Mouse (Mus musculus) midbrain, embryonic 14.5 days (tissue): ENCODE data around the gene Rnf26. TPM values are rescaled to one million over a fixed set of nuclear protein-coding genes. Genes with fewer than 3 reads are reported as not detected.
A peak's percentile ranks its signal among the peaks of the same experiment; 100 is the strongest.

ENCODE experiments used
- ATAC-seq: fragments of 200-750 bp; cut with Nextera tagmentation; 2 replicates; pipeline ENCODE4 v1.8.0; 2017; ENCODE audit warnings: moderate number of reproducible peaks, moderate library complexity; ENCODE audit not compliant: low FRiP score, low TSS enrichment
- DNase-seq: peaks from one replicate; pipeline ENCODE4 v3.0.0-alpha.2; 2015
- H3K27ac ChIP-seq: fragments of 300-500 bp; sonication (generic); replicated peaks from 2 replicates; pipeline ENCODE4 v1.5.1; 2014; ENCODE audit warnings: mild to moderate bottlenecking, low read depth, low read length, moderate library complexity
- H3K27me3 ChIP-seq: fragments of 300-500 bp; sonication (generic); 2 replicates; pipeline ENCODE4 v1.6.1; 2014; ENCODE audit warnings: low read length, control low read depth, mixed read lengths; ENCODE audit not compliant: control insufficient read depth, insufficient read depth
- H3K36me3 ChIP-seq: fragments of 300-500 bp; sonication (generic); 2 replicates; pipeline ENCODE4 v1.6.1; 2014; ENCODE audit warnings: low read length, control low read depth; ENCODE audit not compliant: control insufficient read depth, insufficient read depth
- H3K4me1 ChIP-seq: fragments of 300-500 bp; sonication (generic); 2 replicates; pipeline ENCODE4 v1.6.1; 2014; ENCODE audit warnings: mild to moderate bottlenecking, antibody characterized with exemption, low read length, control low read depth; ENCODE audit not compliant: control insufficient read depth, insufficient read depth
- H3K4me2 ChIP-seq: fragments of 300-500 bp; sonication (generic); 2 replicates; pipeline ENCODE4 v1.6.1; 2014; ENCODE audit warnings: mild to moderate bottlenecking, low read length, moderate library complexity
- H3K4me3 ChIP-seq: fragments of 300-500 bp; sonication (generic); replicated peaks from 2 replicates; pipeline ENCODE4 v1.5.1; 2014; ENCODE audit warnings: low read depth, low read length
- H3K9ac ChIP-seq: fragments of 300-500 bp; sonication (generic); replicated peaks from 2 replicates; pipeline ENCODE4 v1.6.1; 2014; ENCODE audit warnings: mild to moderate bottlenecking, low read length, moderate library complexity
- H3K9me3 ChIP-seq: fragments of 300-500 bp; sonication (generic); 2 replicates; pipeline ENCODE4 v1.6.1; 2016; ENCODE audit warnings: low read length, control low read depth, mixed read lengths; ENCODE audit not compliant: control insufficient read depth
- WGBS: fragments of 180-500 bp; shearing (Covaris S2); extraction: QIAGEN DNeasy Blood & Tissue Kit; methylation state at CpG from one replicate; pipeline ENCODE4 v1.1.7; 2014; 5-methylcytosine and 5-hydroxymethylcytosine counted together
- polyA plus RNA-seq: library from polyadenylated mRNA; unstranded; fragments of >200 nt; fragmentation: Nextera tagmentation; extraction: Ambion mirVana; gene quantifications from 2 replicates; pipeline ENCODE4 v1.2.1, GENCODE M21; 2014

The Rnf26 gene
- polyA plus RNA-seq, 1 experiment from 2014 or later, result 29.9 TPM

GRCm38 (mm10) chr9:44129633-44130032 is 16.3 kb upstream of the Rnf26 start:
- Histone ChIP-seq H3K9me3 (no peaks in the 10 kb centered on the region), H3K36me3 (no peaks in the 10 kb centered on the region), H3K27me3 (peaks cover 17% of the 10 kb centered on the region), H3K27ac (no peak overlapping the region), H3K4me3 (peak overlapping the region; percentile 29), H3K4me1 (peaks cover 25% of the 10 kb centered on the region), H3K4me2 (peak overlapping the region; percentile 59), H3K9ac (peak overlapping the region; percentile 34)
- WGBS, result 3% methylated on average over 9 of the region's 9 CpGs
- DNase-seq, result no peak
- no peak for ATAC-seq

GRCm38 (mm10) chr9:44127351-44127801 is 14.1 kb upstream of the Rnf26 start:
- H3K36me3 ChIP-seq, result no peaks in the 10 kb centered on the region
- H3K4me3 ChIP-seq, result no peak overlapping the region
- peaks cover 17% of the 10 kb centered on the region for H3K4me1 ChIP-seq
- H3K4me2 ChIP-seq, result no peak overlapping the region
- H3K27ac ChIP-seq, result no peak overlapping the region
- no peaks in the 10 kb centered on the region for H3K9me3 ChIP-seq
- H3K9ac ChIP-seq, result no peak overlapping the region
- DNase-seq (no peak), ATAC-seq (no peak)
- WGBS, result 44% methylated on average over 3 of the region's 3 CpGs
- no peaks in the 10 kb centered on the region for H3K27me3 ChIP-seq

- H3K27ac ChIP-seq, result no peak overlapping the region
- no peaks in the 10 kb centered on the region for H3K9me3 ChIP-seq
- H3K4me2 ChIP-seq, result no peak overlapping the region
- WGBS, result 90% methylated on average over 3 of the region's 3 CpGs
- no peak overlapping the region for H3K4me3 ChIP-seq
- no peaks in the 10 kb centered on the region for H3K27me3 ChIP-seq
- DNase-seq (no peak), ATAC-seq (no peak)
- H3K4me1 ChIP-seq, result peaks cover 17% of the 10 kb centered on the region
- no peaks in the 10 kb centered on the region for H3K36me3 ChIP-seq
- H3K9ac ChIP-seq, result no peak overlapping the region
Measured at GRCm38 (mm10) chr9:44126746-44127145, 13.4 kb upstream of the Rnf26 start.

- Histone ChIP-seq H3K4me1 (peaks cover 13% of the 10 kb centered on the region), H3K9ac (no peak overlapping the region), H3K4me2 (0 out of 2 replicates have a peak overlapping the region, but pooled peaks have one; percentile 13), H3K27ac (no peak overlapping the region), H3K4me3 (no peak overlapping the region), H3K27me3 (no peaks in the 10 kb centered on the region), H3K9me3 (no peaks in the 10 kb centered on the region), H3K36me3 (no peaks in the 10 kb centered on the region)
- DNase-seq (peak; percentile 95), ATAC-seq (no peak)
- WGBS, result 33% methylated on average over 18 of the region's 18 CpGs
Measured at GRCm38 (mm10) chr9:44125546-44126428, 12.5 kb upstream of the Rnf26 start.

GRCm38 (mm10) chr9:44125026-44125425 is 11.7 kb upstream of the Rnf26 start:
- no peak overlapping the region for H3K27ac ChIP-seq
- no peak overlapping the region for H3K9ac ChIP-seq
- no peaks in the 10 kb centered on the region for H3K9me3 ChIP-seq
- H3K36me3 ChIP-seq, result no peaks in the 10 kb centered on the region
- H3K4me1 ChIP-seq, result peaks cover 6% of the 10 kb centered on the region
- no peak for DNase-seq
- H3K4me3 ChIP-seq, result no peak overlapping the region
- no peak overlapping the region for H3K4me2 ChIP-seq
- H3K27me3 ChIP-seq, result no peaks in the 10 kb centered on the region
- ATAC-seq, result no peak
- 56% methylated on average over 5 of the region's 5 CpGs for WGBS

- Histone ChIP-seq H3K9me3 (no peaks in the 10 kb centered on the region), H3K4me1 (no peaks in the 10 kb centered on the region), H3K36me3 (no peaks in the 10 kb centered on the region), H3K4me3 (no peak overlapping the region), H3K27ac (no peak overlapping the region), H3K27me3 (no peaks in the 10 kb centered on the region), H3K9ac (no peak overlapping the region), H3K4me2 (no peak overlapping the region)
- ATAC-seq (no peak), DNase-seq (no peak)
- 72% methylated on average over 6 of the region's 6 CpGs for WGBS
Measured at GRCm38 (mm10) chr9:44124317-44124716, 11.0 kb upstream of the Rnf26 start.

- WGBS, result 85% methylated on average over 8 of the region's 8 CpGs
- H3K36me3 ChIP-seq, result no peaks in the 10 kb centered on the region
- H3K27ac ChIP-seq, result no peak overlapping the region
- no peaks in the 10 kb centered on the region for H3K9me3 ChIP-seq
- DNase-seq, result no peak
- H3K27me3 ChIP-seq, result no peaks in the 10 kb centered on the region
- no peaks in the 10 kb centered on the region for H3K4me1 ChIP-seq
- H3K4me3 ChIP-seq, result no peak overlapping the region
- H3K9ac ChIP-seq, result no peak overlapping the region
- ATAC-seq, result no peak
- H3K4me2 ChIP-seq, result no peak overlapping the region
Measured at GRCm38 (mm10) chr9:44119948-44120465, 6.7 kb upstream of the Rnf26 start.

GRCm38 (mm10) chr9:44119011-44119410 is 5.7 kb upstream of the Rnf26 start:
- no peak for DNase-seq
- 47% methylated on average over 5 of the region's 5 CpGs for whole genome bisulfite sequencing
- H3K4me2 ChIP-seq, result no peak overlapping the region

GRCm38 (mm10) chr9:44116182-44116581 is 2.9 kb upstream of the Rnf26 start:
- ATAC-seq, result no peak
- no peak for DNase-seq
- H3K27me3 ChIP-seq, result no peaks in the 10 kb centered on the region
- WGBS, result 87% methylated on average over 4 of the region's 4 CpGs
- no peak overlapping the region for H3K27ac ChIP-seq
- H3K9ac ChIP-seq, result no peak overlapping the region
- no peaks in the 10 kb centered on the region for H3K36me3 ChIP-seq
- no peak overlapping the region for H3K4me3 ChIP-seq
- H3K4me1 ChIP-seq, result no peaks in the 10 kb centered on the region
- no peaks in the 10 kb centered on the region for H3K9me3 ChIP-seq
- no peak overlapping the region for H3K4me2 ChIP-seq

More at GRCm38 (mm10) chr9:44119011-44119410, 5.7 kb upstream of the Rnf26 start:
- H3K36me3 ChIP-seq, result no peaks in the 10 kb centered on the region
- ATAC-seq, result no peak
- H3K4me3 ChIP-seq, result no peak overlapping the region
- no peak overlapping the region for H3K9ac ChIP-seq
- no peak overlapping the region for H3K27ac ChIP-seq
- H3K9me3 ChIP-seq, result no peaks in the 10 kb centered on the region
- H3K4me1 ChIP-seq, result no peaks in the 10 kb centered on the region
- H3K27me3 ChIP-seq, result no peaks in the 10 kb centered on the region
